Mouse (Mus musculus): Measurements from ENCODE around the gene Cdc42bpa. TPM values are rescaled to one million over a fixed set of nuclear protein-coding genes. Genes with fewer than 3 reads are reported as not detected.

Gene Cdc42bpa
- total RNA-seq (2021), result 100 to 1,000 TPM; 185 to 187 TPM

GRCm38 (mm10) chr1:179959721-179960542 lies at the start of gene Cdc42bpa:
TSS of gene Cdc42bpa (plus strand) at chr1:179960472.
- intact Hi-C loops (cut with DNase I), result no loop called here
- DNase-seq, result peak; percentile 83

- DNase-seq, result no peak
- intact Hi-C loops (cut with DNase I), result no loop called here
Measured at GRCm38 (mm10) chr1:179913471-179913870, 46.8 kb upstream of the Cdc42bpa start.

GRCm38 (mm10) chr1:179917036-179917435 lies 43.2 kb upstream of the Cdc42bpa start:
- no peak for DNase-seq
- intact Hi-C loops (cut with DNase I), result no loop called here

- no peak for DNase-seq
- intact Hi-C loops (cut with DNase I), result no loop called here
Measured at GRCm38 (mm10) chr1:179917481-179917880, 42.8 kb upstream of the Cdc42bpa start.

GRCm38 (mm10) chr1:179919656-179920436 lies 40.4 kb upstream of the Cdc42bpa start:
- DNase-seq, result peak; percentile 35
- intact Hi-C loops (cut with DNase I), result no loop called here

GRCm38 (mm10) chr1:179923661-179924405 lies 36.4 kb upstream of the Cdc42bpa start:
- DNase-seq, result no peak
- intact Hi-C loops (cut with DNase I), result no loop called here

DNA sequence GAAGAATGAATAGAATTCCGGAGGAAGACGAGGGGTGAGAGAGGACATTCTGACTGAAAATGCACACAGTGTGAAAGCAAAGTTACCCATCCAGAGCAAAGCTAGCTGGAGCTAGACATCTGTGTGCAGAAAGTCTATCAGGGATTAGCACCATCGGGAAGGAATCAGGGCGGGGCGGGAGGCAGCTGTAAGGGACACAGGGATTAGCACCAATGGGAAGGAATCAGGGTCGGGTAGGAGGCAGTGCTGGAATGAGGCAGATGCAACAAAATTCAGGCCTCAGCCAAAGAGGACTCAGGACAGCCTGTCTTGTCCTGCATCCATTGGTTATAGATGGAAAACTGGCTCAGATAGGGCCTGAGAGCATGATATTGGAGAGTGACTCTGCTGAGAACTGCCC lies 34.0 kb upstream of the Cdc42bpa start:
- no peak for DNase-seq
- intact Hi-C loops (cut with DNase I), result no loop called here

GRCm38 (mm10) chr1:179927102-179927501 lies 33.2 kb upstream of the Cdc42bpa start:
- no peak for DNase-seq
- intact Hi-C loops (cut with DNase I), result no loop called here

DNA sequence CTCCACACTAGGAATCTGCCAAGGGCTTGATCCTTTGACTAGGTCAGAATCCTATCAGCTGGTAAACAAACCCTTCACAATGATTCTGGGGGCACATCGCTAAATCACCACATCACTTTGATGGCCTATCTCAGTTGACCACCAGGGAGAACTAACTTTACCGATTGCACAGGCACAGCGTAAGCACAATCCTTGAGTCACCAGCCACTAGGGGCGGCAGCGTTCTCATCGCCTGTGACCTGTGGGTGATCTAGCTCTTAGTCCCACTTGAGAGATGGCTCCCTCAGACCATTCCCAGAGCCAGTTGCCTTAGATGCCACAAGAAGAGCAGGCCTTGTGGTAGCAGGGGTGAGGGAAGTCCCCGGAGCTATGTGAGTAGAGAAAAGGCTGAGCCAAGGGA lies 31.4 kb upstream of the Cdc42bpa start:
- intact Hi-C loops (cut with DNase I), result no loop called here
- DNase-seq, result no peak

- DNase-seq, result peak; percentile 9
- intact Hi-C loops (cut with DNase I), result no loop called here
Measured at GRCm38 (mm10) chr1:179931247-179931646, 29.0 kb upstream of the Cdc42bpa start.

DNA sequence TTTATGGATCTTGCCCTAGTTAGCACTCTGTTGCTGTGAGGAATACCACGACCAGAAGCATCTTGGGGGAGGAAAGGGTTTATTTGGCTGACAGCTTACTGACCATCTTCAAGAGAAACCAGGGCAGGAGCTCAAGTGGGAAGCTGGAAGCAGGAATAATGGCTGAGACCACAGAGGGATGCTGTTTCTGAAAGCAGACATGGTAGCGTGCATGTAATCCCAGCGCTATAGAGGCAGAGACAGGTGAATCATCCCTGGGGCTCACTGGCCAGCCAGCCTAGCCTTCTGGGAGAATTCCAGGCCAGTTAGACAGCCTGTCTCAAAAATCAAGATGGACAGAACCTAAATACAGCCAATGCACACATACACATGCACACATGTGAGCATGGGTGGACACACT lies 26.2 kb upstream of the Cdc42bpa start:
- no peak for DNase-seq
- intact Hi-C loops (cut with DNase I), result no loop called here

- intact Hi-C loops (cut with DNase I), result no loop called here
- no peak for DNase-seq
Measured at GRCm38 (mm10) chr1:179940071-179940786, 20.0 kb upstream of the Cdc42bpa start.

DNA sequence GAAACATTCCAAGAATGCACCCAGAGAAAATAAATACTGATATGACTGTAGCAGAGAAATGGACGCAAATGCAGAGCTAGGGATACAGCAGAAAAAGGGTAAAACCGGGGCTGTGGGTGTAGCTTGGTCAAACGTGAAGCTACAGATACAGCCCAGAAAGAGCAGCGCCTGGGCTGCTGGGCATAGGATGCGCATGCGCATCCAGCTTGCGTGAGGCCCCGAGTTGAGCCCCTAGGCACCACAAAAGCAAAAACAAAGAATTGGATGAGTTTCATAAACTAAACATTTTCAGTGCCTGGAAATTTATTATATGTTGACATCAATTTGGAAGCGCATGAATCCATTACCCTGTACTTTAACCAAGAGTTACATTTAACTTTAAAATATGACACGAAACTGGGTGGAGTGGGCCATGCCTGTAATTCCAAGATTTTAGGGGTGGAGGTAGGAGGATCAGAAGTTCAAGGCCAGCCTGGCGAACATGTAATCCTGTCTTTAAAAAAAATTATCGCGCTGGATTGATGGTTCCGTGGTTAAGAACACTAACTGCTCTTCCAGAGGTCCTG lies 19.4 kb upstream of the Cdc42bpa start:
- no peak for DNase-seq
- intact Hi-C loops (cut with DNase I), result no loop called here

DNA sequence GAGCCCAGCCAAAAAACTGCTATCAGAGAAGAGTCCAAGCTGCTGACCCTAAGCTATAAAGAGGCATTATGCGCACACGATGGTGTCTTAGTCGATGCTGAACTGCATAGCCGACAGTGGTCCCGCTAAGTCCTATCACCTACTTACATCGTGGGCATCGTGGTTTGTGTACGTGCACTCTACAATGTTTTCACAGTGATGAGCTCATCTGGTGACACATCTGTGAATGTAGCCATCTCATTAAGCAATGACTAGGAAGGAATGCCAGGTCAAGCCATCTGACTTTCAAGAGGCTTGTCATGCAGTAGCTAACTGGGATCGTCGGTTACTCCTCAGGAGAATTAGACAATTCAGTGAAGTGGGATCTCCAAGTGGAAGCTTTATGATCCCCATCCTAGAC lies 15.3 kb upstream of the Cdc42bpa start:
- intact Hi-C loops (cut with DNase I), result no loop called here
- no peak for DNase-seq

DNA sequence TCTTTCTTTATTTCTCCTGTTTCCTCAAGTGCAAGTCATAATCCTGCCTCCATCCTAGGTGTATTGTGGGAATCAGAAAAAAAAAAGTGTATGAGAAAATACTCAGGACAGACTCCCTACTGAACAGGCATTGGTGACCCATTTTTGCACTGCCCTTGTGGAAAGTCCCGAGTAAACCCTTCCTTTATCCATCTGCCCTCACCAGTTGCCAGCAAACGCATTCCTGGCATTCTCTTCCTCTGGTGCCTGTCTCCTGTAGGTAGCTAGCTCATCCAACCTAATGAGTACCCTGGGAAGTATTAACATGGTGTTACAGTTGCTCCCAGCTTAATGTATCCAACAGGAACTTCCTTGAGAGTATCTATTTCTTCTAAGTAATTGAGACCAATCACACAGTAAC lies 13.7 kb upstream of the Cdc42bpa start:
- DNase-seq, result no peak
- intact Hi-C loops (cut with DNase I), result no loop called here

DNA sequence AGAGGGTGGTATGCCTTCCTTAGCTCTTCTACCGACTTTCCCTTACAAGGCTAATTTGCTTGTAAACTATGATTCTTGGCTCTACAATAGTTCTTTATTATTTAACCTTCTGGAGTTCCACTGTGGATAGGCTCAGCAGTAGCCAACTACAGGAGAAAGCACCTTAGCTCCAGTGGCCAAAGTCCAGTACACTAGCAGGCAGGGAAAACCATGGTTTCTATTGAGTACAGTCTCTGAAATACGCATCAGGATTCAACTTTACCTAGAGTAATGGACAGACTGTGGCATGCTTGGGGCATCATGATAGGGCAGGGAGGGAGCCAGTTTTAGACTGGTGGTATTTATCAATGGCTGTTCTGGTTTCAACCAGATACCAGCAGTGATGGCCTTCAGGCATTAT lies 12.6 kb upstream of the Cdc42bpa start:
- intact Hi-C loops (cut with DNase I), result no loop called here
- DNase-seq, result no peak

GRCm38 (mm10) chr1:179951597-179951996 lies 8.7 kb upstream of the Cdc42bpa start:
- peak; percentile 38 for DNase-seq
- intact Hi-C loops (cut with DNase I), result no loop called here

- intact Hi-C loops (cut with DNase I), result no loop called here
- no peak for DNase-seq
Measured at GRCm38 (mm10) chr1:179953251-179953650, 7.0 kb upstream of the Cdc42bpa start.

DNA sequence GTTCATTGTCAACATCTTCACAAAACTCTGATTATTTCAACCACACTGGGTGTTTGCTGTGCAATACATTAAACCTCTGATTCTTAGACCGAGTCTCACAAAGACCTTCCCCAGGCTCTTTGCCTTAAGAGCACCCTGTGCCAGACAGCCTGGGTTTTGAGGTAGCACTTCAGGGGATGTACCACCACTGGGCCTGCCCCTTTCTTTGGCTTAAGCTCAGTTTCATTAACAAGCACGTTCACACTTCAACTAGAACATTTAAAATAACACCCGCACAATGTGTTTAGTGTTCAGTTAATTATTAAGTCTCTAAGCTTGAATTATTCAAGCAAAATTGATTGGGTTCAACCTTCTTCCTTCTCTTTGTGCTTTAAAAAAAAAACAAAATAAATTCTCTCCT lies 2.8 kb upstream of the Cdc42bpa start:
- intact Hi-C loops (cut with DNase I), result no loop called here

More for the DNA sequence above, 2.8 kb upstream of the Cdc42bpa start:
- DNase-seq, result no peak
